Mouse (Mus musculus) megakaryocyte, adult 5-6 weeks (primary cell): ENCODE results near the gene Hdac9. TPM values are rescaled to one million over a fixed set of nuclear protein-coding genes. Genes with fewer than 3 reads are reported as not detected.

Experiments used
- ATAC-seq: 2 replicates; pipeline ENCODE4 v1.8.0; 2016; ENCODE audit warnings: mild to moderate bottlenecking, inconsistent platforms; ENCODE audit not compliant: poor library complexity, severe bottlenecking
- total RNA-seq, 2 experiments: library from RNA; stranded (forward) in 1 of 2; stranded (reverse) in 1 of 2; fragments of 153-499, 151-499 nt in 1 of 2; fragments of 221-1000, 200-1000 nt in 1 of 2; gene quantifications; 2 replicates each; pipeline versions ENCODE4 v1.2.3 to v1.2.4; 2015 to 2017

The Hdac9 gene
- total RNA-seq, 2 experiments from 2014 or later: 10.8 to 16.0 TPM

GRCm38 (mm10) chr12:34425468-34425867, 491.4 kb downstream of the Hdac9 start:
- no peak for ATAC-seq

- no peak for ATAC-seq
Measured at GRCm38 (mm10) chr12:34408139-34408538, 508.8 kb downstream of the Hdac9 start.

GRCm38 (mm10) chr12:34407143-34407542, 509.8 kb downstream of the Hdac9 start:
- no peak for ATAC-seq

GRCm38 (mm10) chr12:34402065-34402464, 514.8 kb downstream of the Hdac9 start:
- no peak for ATAC-seq

- ATAC-seq: no peak
Measured at GRCm38 (mm10) chr12:34398611-34399010, 518.3 kb downstream of the Hdac9 start.

GRCm38 (mm10) chr12:34394342-34394741, 522.6 kb downstream of the Hdac9 start:
- no peak for ATAC-seq

- no peak for ATAC-seq
Measured at GRCm38 (mm10) chr12:34379681-34380080, 537.2 kb downstream of the Hdac9 start.

- peak; percentile 91 for ATAC-seq
Measured at GRCm38 (mm10) chr12:34378637-34379036, 538.3 kb downstream of the Hdac9 start.

GRCm38 (mm10) chr12:34351906-34352305, 565.0 kb downstream of the Hdac9 start:
- ATAC-seq: no peak

GRCm38 (mm10) chr12:34347529-34347928, 569.4 kb downstream of the Hdac9 start:
- no peak for ATAC-seq

GRCm38 (mm10) chr12:34342761-34343160, 574.1 kb downstream of the Hdac9 start:
- no peak for ATAC-seq

GRCm38 (mm10) chr12:34338886-34339285, 578.0 kb downstream of the Hdac9 start:
- no peak for ATAC-seq

GRCm38 (mm10) chr12:34334455-34335084, 582.3 kb downstream of the Hdac9 start:
- no peak for ATAC-seq

GRCm38 (mm10) chr12:34332884-34333283, 584.0 kb downstream of the Hdac9 start:
- no peak for ATAC-seq

GRCm38 (mm10) chr12:34327111-34327510, 589.8 kb downstream of the Hdac9 start:
- ATAC-seq: no peak

- ATAC-seq: no peak
Measured at GRCm38 (mm10) chr12:34312113-34312719, 604.7 kb downstream of the Hdac9 start.

GRCm38 (mm10) chr12:34305453-34305852, 611.4 kb downstream of the Hdac9 start:
- ATAC-seq: no peak

GRCm38 (mm10) chr12:34292346-34292745, 624.5 kb downstream of the Hdac9 start:
- no peak for ATAC-seq

GRCm38 (mm10) chr12:34287218-34287617, 629.7 kb downstream of the Hdac9 start:
- ATAC-seq: no peak

- ATAC-seq: no peak
Measured at GRCm38 (mm10) chr12:34284888-34285287, 632.0 kb downstream of the Hdac9 start.

- no peak for ATAC-seq
Measured at GRCm38 (mm10) chr12:34284396-34284795, 632.5 kb downstream of the Hdac9 start.

- no peak for ATAC-seq
Measured at GRCm38 (mm10) chr12:34278822-34279221, 638.1 kb downstream of the Hdac9 start.

- no peak for ATAC-seq
Measured at GRCm38 (mm10) chr12:34273816-34274215, 643.1 kb downstream of the Hdac9 start.
